Mouse (Mus musculus) testis, postnatal 10 days (tissue): ENCODE measurements around the gene Btbd35f26.
"Not testable (repeated sequence)": the region's sequence is repeated elsewhere in the genome, so short reads cannot be mapped to it uniquely, and the experiment has no call there.

ENCODE experiments used
- DNase-seq: peaks from one replicate; pipeline ENCODE4 v3.0.0; 2021; ENCODE audit warnings: low spot score

The Btbd35f26 gene

DNA sequence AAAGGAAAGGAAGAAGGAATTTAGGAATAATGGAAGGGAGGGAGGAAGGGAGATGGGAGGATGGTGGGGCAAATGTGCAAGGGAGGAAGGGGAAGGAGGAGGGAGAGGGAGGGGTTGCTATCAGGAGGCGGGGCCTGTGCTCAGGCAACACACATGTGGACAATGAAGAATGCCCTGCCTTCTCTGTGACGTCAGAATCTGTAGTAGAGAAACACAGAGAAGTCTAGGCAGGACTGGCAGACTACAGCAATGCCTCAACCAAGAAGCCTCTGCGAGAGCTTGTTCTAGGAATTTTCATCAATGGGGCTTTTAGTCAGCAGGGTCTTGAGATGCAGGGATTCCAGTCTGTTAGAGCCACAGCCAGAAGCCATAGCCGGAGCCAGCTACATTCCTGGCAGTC lies at the start of gene Btbd35f26:
Gene Btbd35f26 (plus strand): TSS at position 301 of the 400 bp plus-strand sequence.
- not testable (repeated sequence) for DNase-seq

DNA sequence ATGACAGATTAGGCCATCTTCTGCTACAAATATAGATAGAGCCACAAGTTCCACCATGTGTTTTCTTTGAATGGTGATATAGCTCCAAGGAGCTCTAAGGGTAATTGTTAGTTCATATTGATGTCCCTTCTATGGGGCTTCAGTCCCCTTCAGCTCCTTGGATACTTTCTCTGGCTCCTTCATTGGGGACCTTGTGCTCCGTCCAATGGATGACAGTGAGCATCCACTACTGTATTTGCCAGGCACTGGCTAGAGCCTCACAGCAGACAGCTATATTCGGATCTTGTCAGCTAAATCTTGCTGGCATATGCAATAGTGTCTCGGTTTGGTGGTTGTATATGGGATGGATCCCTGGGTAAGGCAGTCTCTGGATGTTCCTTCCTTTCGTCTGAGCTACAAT lies 5.7 kb downstream of the Btbd35f26 start:
- DNase-seq = not testable (repeated sequence)

DNA sequence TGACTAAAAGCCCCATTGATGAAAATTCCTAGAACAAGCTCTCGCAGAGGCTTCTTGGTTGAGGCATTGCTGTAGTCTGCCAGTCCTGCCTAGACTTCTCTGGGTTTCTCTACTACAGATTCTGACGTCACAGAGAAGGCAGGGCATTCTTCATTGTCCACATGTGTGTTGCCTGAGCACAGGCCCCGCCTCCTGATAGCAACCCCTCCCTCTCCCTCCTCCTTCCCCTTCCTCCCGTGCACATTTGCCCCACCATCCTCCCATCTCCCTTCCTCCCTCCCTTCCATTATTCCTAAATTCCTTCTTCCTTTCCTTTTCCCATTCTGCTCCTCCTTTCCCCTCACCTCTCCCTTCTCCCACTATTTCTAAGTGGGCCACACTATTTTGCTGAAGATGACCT lies 47.6 kb downstream of the Btbd35f26 start, which contains the start of gene Btbd35f19:
Gene Btbd35f19 (minus strand): TSS at position 101 of the 400 bp plus-strand sequence.
- DNase-seq = not testable (repeated sequence)
